Mouse (Mus musculus) liver, embryonic 16.5 days (tissue): ENCODE data around the gene Olfr963. TPM values are rescaled to one million over a fixed set of nuclear protein-coding genes. Genes with fewer than 3 reads are reported as not detected.

Source experiments
- ATAC-seq: fragments of 200-750 bp; cut with Nextera tagmentation; 2 replicates; pipeline ENCODE4 v1.8.0; 2017; ENCODE audit warnings: low read depth, mild to moderate bottlenecking, moderate number of reproducible peaks, moderate library complexity
- H3K27ac ChIP-seq: fragments of 300-500 bp; sonication (generic); 2 replicates; pipeline ENCODE4 v1.5.1; 2014; ENCODE audit warnings: mild to moderate bottlenecking, low read length
- H3K27me3 ChIP-seq: fragments of 300-500 bp; sonication (generic); 2 replicates; pipeline ENCODE4 v1.6.1; 2014; ENCODE audit warnings: low read depth, low read length, mixed read lengths; ENCODE audit not compliant: control insufficient read depth, insufficient read depth
- H3K36me3 ChIP-seq: fragments of 300-500 bp; sonication (generic); 2 replicates; pipeline ENCODE4 v1.6.1; 2014; ENCODE audit warnings: mild to moderate bottlenecking; ENCODE audit not compliant: control insufficient read depth, insufficient read depth
- H3K4me1 ChIP-seq: fragments of 300-500 bp; sonication (generic); 2 replicates; pipeline ENCODE4 v1.6.1; 2014; ENCODE audit warnings: low read depth, low read length, mixed read lengths; ENCODE audit not compliant: control insufficient read depth
- H3K4me2 ChIP-seq: fragments of 300-500 bp; sonication (generic); 2 replicates; pipeline ENCODE4 v1.6.1; 2014; ENCODE audit warnings: low read depth, low read length, mixed read lengths
- H3K4me3 ChIP-seq: fragments of 300-500 bp; sonication (generic); 2 replicates; pipeline ENCODE4 v1.5.1; 2014; ENCODE audit warnings: low read depth, mild to moderate bottlenecking, low read length
- H3K9ac ChIP-seq: fragments of 300-500 bp; sonication (generic); 2 replicates; pipeline ENCODE4 v1.6.1; 2014; ENCODE audit warnings: low read depth, low read length
- H3K9me3 ChIP-seq: fragments of 300-500 bp; sonication (generic); replicated peaks from 2 replicates; pipeline ENCODE4 v1.6.1; 2016; ENCODE audit warnings: low read length; ENCODE audit not compliant: control insufficient read depth
- WGBS: fragments of 180-500 bp; shearing (Covaris S2); extraction: QIAGEN DNeasy Blood & Tissue Kit; methylation state at CpG from one replicate; pipeline ENCODE4 v1.1.7; 2014; ENCODE audit not compliant: insufficient replicate concordance; 5-methylcytosine and 5-hydroxymethylcytosine counted together
- polyA plus RNA-seq: library from polyadenylated mRNA; unstranded; fragments of >200 nt; fragmentation: Nextera tagmentation; extraction: Ambion mirVana; gene quantifications from 2 replicates; pipeline ENCODE4 v1.2.1, GENCODE M21; 2015

Olfr963 gene
- not detected in 2 replicates for polyA plus RNA-seq

DNA sequence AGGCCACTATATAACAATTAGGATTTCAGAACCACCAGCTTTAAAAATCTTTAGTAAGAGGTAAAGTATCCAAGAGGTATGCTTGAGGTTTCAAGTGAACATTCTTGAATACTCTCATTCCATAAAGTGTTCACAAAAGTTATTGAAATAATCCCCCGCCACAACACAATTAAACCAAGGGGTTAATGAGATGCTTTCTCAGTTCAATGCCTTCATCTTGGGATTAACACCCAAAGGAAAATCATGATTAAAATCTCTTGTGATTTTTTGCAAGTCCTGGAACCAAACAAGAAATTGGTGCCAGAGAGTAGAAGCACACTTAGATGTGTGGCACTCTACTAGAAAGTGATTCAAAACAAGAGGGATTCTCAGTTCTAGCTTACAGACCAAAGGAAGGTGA is at the start of gene Olfr963:
Olfr963 (plus strand) TSS at position 301 of the 400 bp plus-strand sequence.
- Histone ChIP-seq H3K4me2 (no peak within 1 kb of the TSS), H3K27ac (no peak within 1 kb of the TSS), H3K4me3 (no peak within 1 kb of the TSS), H3K36me3 (no peaks in the 10 kb centered on the region), H3K27me3 (no peaks in the 10 kb centered on the region), H3K9me3 (no peaks in the 10 kb centered on the region), H3K4me1 (no peaks in the 10 kb centered on the region), H3K9ac (no peak within 1 kb of the TSS)
- ATAC-seq, result no peak
- 49% methylated on average over 1 of the region's 1 CpGs for WGBS

DNA sequence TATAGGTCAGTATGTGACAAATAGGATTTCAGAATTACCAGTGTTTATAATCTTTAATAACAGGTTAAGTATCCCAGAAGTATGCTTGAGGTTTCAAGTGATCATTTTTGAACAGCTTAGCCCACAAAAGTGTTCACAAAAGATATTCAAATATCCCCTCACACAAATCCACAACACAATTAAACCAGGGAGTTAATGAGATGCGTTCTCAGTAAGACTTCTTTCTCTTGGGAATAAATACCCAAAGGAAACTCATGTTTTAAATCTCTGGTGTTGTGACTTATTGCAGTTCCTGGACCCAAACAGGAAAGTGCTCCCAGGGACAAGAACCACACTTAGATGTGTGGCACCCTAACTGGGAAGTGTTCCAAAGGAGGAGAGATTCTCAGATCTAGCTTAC is 45.9 kb upstream of the Olfr963 start, which contains the start of gene Olfr960:
Olfr960 (plus strand) TSS at position 301 of the 400 bp plus-strand sequence.
- Histone ChIP-seq H3K4me3 (no peak within 1 kb of the TSS), H3K4me2 (no peak within 1 kb of the TSS), H3K9me3 (no peaks in the 10 kb centered on the region), H3K27ac (no peak within 1 kb of the TSS), H3K27me3 (no peaks in the 10 kb centered on the region), H3K36me3 (no peaks in the 10 kb centered on the region), H3K4me1 (no peaks in the 10 kb centered on the region), H3K9ac (no peak within 1 kb of the TSS)
- ATAC-seq, result no peak
- WGBS, result 43% methylated on average over 1 of the region's 1 CpGs

DNA sequence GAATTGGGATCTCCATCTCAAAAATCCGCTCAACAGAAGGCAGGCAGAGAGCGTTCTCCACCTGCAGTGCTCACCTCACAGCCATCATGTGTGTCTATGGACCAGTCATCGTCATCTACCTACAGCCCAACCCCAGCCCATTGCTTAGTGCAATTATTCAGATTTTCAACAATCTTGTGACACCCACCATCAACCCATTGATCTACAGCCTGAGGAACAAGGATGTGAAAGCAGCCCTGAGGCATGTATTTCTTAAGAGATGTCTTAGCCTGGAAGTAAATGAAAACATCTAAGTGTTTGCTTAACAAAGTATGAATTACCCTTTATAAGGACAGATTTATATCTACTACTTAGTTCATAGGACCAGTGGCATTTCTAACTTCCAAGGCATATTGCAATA is 43.2 kb upstream of the Olfr963 start:
- Histone ChIP-seq H3K9me3 (no peaks in the 10 kb centered on the region), H3K27ac (no peak overlapping the region), H3K4me2 (no peak overlapping the region), H3K27me3 (no peaks in the 10 kb centered on the region), H3K4me3 (no peak overlapping the region), H3K36me3 (no peaks in the 10 kb centered on the region), H3K4me1 (no peaks in the 10 kb centered on the region), H3K9ac (no peak overlapping the region)
- WGBS, result 55% methylated on average over 3 of the region's 3 CpGs
- ATAC-seq, result no peak

- H3K27ac ChIP-seq, result no peak overlapping the region
- H3K27me3 ChIP-seq, result no peaks in the 10 kb centered on the region
- no peak overlapping the region for H3K9ac ChIP-seq
- ATAC-seq, result no peak
- no peaks in the 10 kb centered on the region for H3K4me1 ChIP-seq
- H3K9me3 ChIP-seq, result no peaks in the 10 kb centered on the region
- no peak overlapping the region for H3K4me3 ChIP-seq
- H3K36me3 ChIP-seq, result no peaks in the 10 kb centered on the region
- 18% methylated on average over 2 of the region's 2 CpGs for WGBS
- no peak overlapping the region for H3K4me2 ChIP-seq
Measured at GRCm38 (mm10) chr9:39624711-39625110, 42.3 kb upstream of the Olfr963 start.

GRCm38 (mm10) chr9:39629069-39629468 is 37.9 kb upstream of the Olfr963 start:
- 66% methylated on average over 2 of the region's 2 CpGs for WGBS
- no peaks in the 10 kb centered on the region for H3K36me3 ChIP-seq
- no peak overlapping the region for H3K4me2 ChIP-seq
- H3K9ac ChIP-seq, result no peak overlapping the region
- no peaks in the 10 kb centered on the region for H3K4me1 ChIP-seq
- H3K4me3 ChIP-seq, result no peak overlapping the region
- ATAC-seq, result no peak
- H3K9me3 ChIP-seq, result no peaks in the 10 kb centered on the region
- H3K27ac ChIP-seq, result no peak overlapping the region
- H3K27me3 ChIP-seq, result no peaks in the 10 kb centered on the region

GRCm38 (mm10) chr9:39633913-39634594 is 33.0 kb upstream of the Olfr963 start:
- no peaks in the 10 kb centered on the region for H3K4me1 ChIP-seq
- no peaks in the 10 kb centered on the region for H3K9me3 ChIP-seq
- 14% methylated on average over 4 of the region's 4 CpGs for WGBS
- no peak overlapping the region for H3K9ac ChIP-seq
- no peak overlapping the region for H3K4me2 ChIP-seq
- H3K4me3 ChIP-seq, result no peak overlapping the region
- no peaks in the 10 kb centered on the region for H3K27me3 ChIP-seq
- no peak overlapping the region for H3K27ac ChIP-seq
- ATAC-seq, result no peak
- no peaks in the 10 kb centered on the region for H3K36me3 ChIP-seq

- H3K27ac ChIP-seq, result no peak within 1 kb of the TSS
- H3K27me3 ChIP-seq, result no peaks in the 10 kb centered on the region
- H3K36me3 ChIP-seq, result no peaks in the 10 kb centered on the region
- H3K9ac ChIP-seq, result no peak within 1 kb of the TSS
- H3K4me2 ChIP-seq, result no peak within 1 kb of the TSS
- no peaks in the 10 kb centered on the region for H3K4me1 ChIP-seq
- no peaks in the 10 kb centered on the region for H3K9me3 ChIP-seq
- no peak for ATAC-seq
- no peak within 1 kb of the TSS for H3K4me3 ChIP-seq
Measured at GRCm38 (mm10) chr9:39644785-39645184, 22.2 kb upstream of the Olfr963 start, which contains the start of gene Olfr961. Olfr961 (plus strand) TSS chr9:39645085.

DNA sequence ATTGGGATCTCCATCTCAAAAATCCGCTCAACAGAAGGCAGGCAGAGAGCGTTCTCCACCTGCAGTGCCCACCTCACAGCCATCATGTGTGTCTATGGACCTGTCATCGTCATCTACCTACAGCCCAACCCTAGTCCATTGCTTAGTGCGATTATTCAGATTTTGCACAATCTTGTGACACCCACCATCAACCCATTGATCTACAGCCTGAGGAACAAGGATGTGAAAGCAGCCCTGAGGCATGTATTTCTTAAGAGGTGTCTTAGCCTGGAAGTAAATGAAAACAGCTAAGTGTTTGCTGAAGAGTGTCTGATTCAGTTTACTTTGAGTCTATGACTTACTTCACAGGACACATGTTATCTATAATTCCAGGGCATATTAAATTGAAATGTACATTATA is 19.6 kb upstream of the Olfr963 start:
- ATAC-seq, result no peak
- no peak overlapping the region for H3K4me2 ChIP-seq
- WGBS, result 57% methylated on average over 4 of the region's 4 CpGs

GRCm38 (mm10) chr9:39654756-39655396 is 12.1 kb upstream of the Olfr963 start:
- Histone ChIP-seq H3K4me3 (no peak overlapping the region), H3K9me3 (no peaks in the 10 kb centered on the region), H3K27ac (no peak overlapping the region), H3K4me1 (no peaks in the 10 kb centered on the region), H3K4me2 (no peak overlapping the region), H3K27me3 (no peaks in the 10 kb centered on the region), H3K36me3 (no peaks in the 10 kb centered on the region), H3K9ac (no peak overlapping the region)
- no peak for ATAC-seq
- 51% methylated on average over 6 of the region's 6 CpGs for WGBS

More for the DNA sequence above, 19.6 kb upstream of the Olfr963 start:
- H3K9me3 ChIP-seq, result no peaks in the 10 kb centered on the region
- no peaks in the 10 kb centered on the region for H3K36me3 ChIP-seq
- H3K4me1 ChIP-seq, result no peaks in the 10 kb centered on the region
- no peaks in the 10 kb centered on the region for H3K27me3 ChIP-seq
- no peak overlapping the region for H3K4me3 ChIP-seq
- H3K9ac ChIP-seq, result no peak overlapping the region
- no peak overlapping the region for H3K27ac ChIP-seq
